Mouse (Mus musculus) heart, embryonic 14.5 days (tissue): Measurements from ENCODE around the gene Hoxa13. TPM values are rescaled to one million over a fixed set of nuclear protein-coding genes. Genes with fewer than 3 reads are reported as not detected.

Experiments
- ATAC-seq: fragments of 200-750 bp; cut with Nextera tagmentation; 2 replicates; pipeline ENCODE4 v1.8.0; 2017; ENCODE audit warnings: low read depth, moderate TSS enrichment; ENCODE audit not compliant: insufficient number of reproducible peaks, insufficient read depth, low FRiP score
- H3K27ac ChIP-seq, 2 experiments: fragments of 200-500 bp in 1 of 2; fragments of 300-500 bp in 1 of 2; sonication (generic) in 1 of 2; replicated peaks in 1 of 2; 2 replicates each; pipeline ENCODE4 v1.5.1; 2012 to 2014; ENCODE audit warnings: low read depth in 2 of 2, low read length in 2 of 2, control low read depth in 1 of 2, mild to moderate bottlenecking in 1 of 2, mixed read lengths in 1 of 2; ENCODE audit not compliant: control insufficient read depth in 1 of 2, insufficient read depth in 1 of 2
- H3K27me3 ChIP-seq: fragments of 300-500 bp; sonication (generic); 2 replicates; pipeline ENCODE4 v1.6.1; 2014; ENCODE audit warnings: mild to moderate bottlenecking, low read length, control low read depth; ENCODE audit not compliant: control insufficient read depth, insufficient read depth
- H3K36me3 ChIP-seq: fragments of 300-500 bp; sonication (generic); 2 replicates; pipeline ENCODE4 v1.6.1; 2014; ENCODE audit warnings: mild to moderate bottlenecking, control low read depth, low read length, mixed read lengths; ENCODE audit not compliant: control insufficient read depth, insufficient read depth
- H3K4me1 ChIP-seq, 2 experiments: fragments of 200-500 bp in 1 of 2; fragments of 300-500 bp in 1 of 2; sonication (generic) in 1 of 2; 2 replicates each; pipeline ENCODE4 v1.6.1; 2012 to 2014; ENCODE audit warnings: low read length in 2 of 2, control low read depth in 1 of 2, mixed read lengths in 1 of 2; ENCODE audit not compliant: control insufficient read depth in 2 of 2, insufficient read depth in 2 of 2
- H3K4me2 ChIP-seq: fragments of 300-500 bp; sonication (generic); 2 replicates; pipeline ENCODE4 v1.6.1; 2014; ENCODE audit warnings: mild to moderate bottlenecking, low read length
- H3K4me3 ChIP-seq, 2 experiments: fragments of 200-500 bp in 1 of 2; fragments of 300-500 bp in 1 of 2; sonication (generic) in 1 of 2; 2 replicates each; pipeline ENCODE4 v1.5.1; 2012 to 2014; ENCODE audit warnings: low read length in 2 of 2, mild to moderate bottlenecking in 2 of 2, control low read depth in 1 of 2, low read depth in 1 of 2, moderate library complexity in 1 of 2; ENCODE audit not compliant: control insufficient read depth in 1 of 2, insufficient read depth in 1 of 2
- H3K9ac ChIP-seq: fragments of 300-500 bp; sonication (generic); 2 replicates; pipeline ENCODE4 v1.6.1; 2014; ENCODE audit warnings: mild to moderate bottlenecking, low read length
- H3K9me3 ChIP-seq: fragments of 300-500 bp; sonication (generic); 2 replicates; pipeline ENCODE4 v1.6.1; 2016; ENCODE audit warnings: low read length, control low read depth; ENCODE audit not compliant: control insufficient read depth
- WGBS: fragments of 180-500 bp; shearing (Covaris S2); extraction: QIAGEN DNeasy Blood & Tissue Kit; methylation state at CpG from one replicate; pipeline ENCODE4 v1.1.7; 2014; 5-methylcytosine and 5-hydroxymethylcytosine counted together
- polyA plus RNA-seq: library from polyadenylated mRNA; unstranded; fragments of >200 nt; fragmentation: Nextera tagmentation; extraction: Ambion mirVana; gene quantifications from 2 replicates; pipeline ENCODE4 v1.2.1, GENCODE M21; 2014

Gene Hoxa13
- polyA plus RNA-seq, 1 experiment from 2014 or later, result not detected

DNA sequence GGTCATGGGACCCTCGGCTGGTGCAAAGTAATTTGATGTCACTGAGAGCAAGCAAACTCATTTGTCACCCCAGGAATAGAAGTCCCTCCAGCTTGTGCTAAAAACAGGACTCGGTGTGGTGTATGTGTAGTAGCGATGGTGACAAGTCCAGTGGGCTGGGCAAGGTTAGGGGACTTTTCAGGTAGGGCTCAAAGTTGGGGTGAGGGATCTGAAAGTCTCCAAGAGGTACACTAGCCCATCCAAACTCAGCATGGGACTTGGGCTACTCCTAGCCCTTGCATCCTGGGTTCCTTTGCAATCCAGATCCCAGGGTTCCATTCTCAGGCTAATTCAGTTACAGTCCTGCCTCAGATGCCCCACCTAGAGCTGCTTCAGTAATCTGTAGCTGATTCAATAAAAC, 8.1 kb upstream of the Hoxa13 start:
- WGBS, result 4% methylated on average over 3 of the region's 3 CpGs
- Histone ChIP-seq H3K4me2 (no peak overlapping the region), H3K27me3 (peaks cover 99% of the 10 kb centered on the region), H3K36me3 (no peaks in the 10 kb centered on the region), H3K4me3 (no peak overlapping the region), H3K9ac (no peak overlapping the region), H3K4me1 (0 out of 4 replicates have a peak, but pooled peaks cover 0 to under 1% of the 10 kb centered on the region in 2 experiments), H3K9me3 (no peaks in the 10 kb centered on the region), H3K27ac (no peak overlapping the region)
- no peak for ATAC-seq

GRCm38 (mm10) chr6:52268341-52268740, 7.7 kb upstream of the Hoxa13 start:
- Histone ChIP-seq H3K9ac (no peak overlapping the region), H3K9me3 (no peaks in the 10 kb centered on the region), H3K27ac (no peak overlapping the region), H3K4me1 (no peaks in the 10 kb centered on the region), H3K27me3 (peaks cover 99% of the 10 kb centered on the region), H3K4me3 (no peak overlapping the region), H3K4me2 (no peak overlapping the region), H3K36me3 (no peaks in the 10 kb centered on the region)
- ATAC-seq, result no peak
- WGBS, result 9% methylated on average over 7 of the region's 7 CpGs

DNA sequence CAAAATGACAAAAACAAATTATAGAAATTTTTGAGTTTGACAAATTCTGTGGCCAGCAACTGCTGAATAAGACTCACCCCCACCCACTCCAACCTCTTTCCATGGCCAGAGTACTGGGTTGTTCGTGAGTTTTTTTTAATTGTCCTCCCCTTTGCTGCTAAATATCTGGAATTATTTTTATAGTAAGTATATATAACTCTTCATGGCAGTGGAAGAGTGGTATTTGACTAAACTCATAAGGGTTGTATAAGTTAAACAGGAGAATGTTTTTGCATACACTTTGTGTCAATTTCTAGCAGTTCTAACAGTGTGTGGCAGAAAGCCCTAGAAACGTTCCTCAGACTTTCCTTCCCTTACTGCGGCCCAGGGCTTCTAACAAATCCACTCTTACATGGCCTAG, 7.0 kb upstream of the Hoxa13 start:
- no peak for ATAC-seq
- Histone ChIP-seq H3K9me3 (no peaks in the 10 kb centered on the region), H3K27me3 (peaks cover 96% of the 10 kb centered on the region), H3K4me1 (no peaks in the 10 kb centered on the region), H3K36me3 (no peaks in the 10 kb centered on the region), H3K27ac (no peak overlapping the region), H3K4me2 (no peak overlapping the region), H3K4me3 (no peak overlapping the region), H3K9ac (no peak overlapping the region)
- WGBS, result 9% methylated on average over 3 of the region's 3 CpGs

- no peaks in the 10 kb centered on the region for H3K9me3 ChIP-seq
- WGBS, result 23% methylated on average over 5 of the region's 5 CpGs
- ATAC-seq, result no peak
- no peak overlapping the region for H3K27ac ChIP-seq
- H3K36me3 ChIP-seq, result no peaks in the 10 kb centered on the region
- no peak overlapping the region for H3K4me2 ChIP-seq
- no peaks in the 10 kb centered on the region for H3K4me1 ChIP-seq
- no peak overlapping the region for H3K9ac ChIP-seq
- H3K4me3 ChIP-seq, result no peak overlapping the region
- H3K27me3 ChIP-seq, result peaks cover 96% of the 10 kb centered on the region
Observed at GRCm38 (mm10) chr6:52267221-52267620, 6.5 kb upstream of the Hoxa13 start.

DNA sequence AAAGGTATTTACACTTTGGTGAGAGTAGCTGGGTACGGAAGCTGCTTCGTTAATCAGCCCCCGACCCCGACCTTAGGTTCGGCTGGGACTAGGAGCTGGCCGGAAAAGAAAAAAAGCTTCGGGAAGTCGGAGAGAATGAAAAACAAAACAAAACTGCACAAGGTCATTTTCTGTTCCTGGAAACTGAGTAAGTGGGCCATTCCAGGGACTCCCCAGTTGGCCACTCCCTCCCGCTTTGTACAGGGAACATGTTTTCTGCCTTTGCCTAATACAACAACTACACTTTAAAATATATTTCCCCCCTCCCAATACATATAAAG, 5.9 kb upstream of the Hoxa13 start:
- Histone ChIP-seq H3K4me3 (no peak overlapping the region), H3K9ac (no peak overlapping the region), H3K4me1 (no peaks in the 10 kb centered on the region), H3K36me3 (no peaks in the 10 kb centered on the region), H3K9me3 (no peaks in the 10 kb centered on the region), H3K27me3 (peaks cover 97% of the 10 kb centered on the region), H3K4me2 (no peak overlapping the region), H3K27ac (no peak overlapping the region)
- no peak for ATAC-seq
- 1% methylated on average over 9 of the region's 9 CpGs for WGBS

- H3K4me3 ChIP-seq, result no peak overlapping the region
- H3K27me3 ChIP-seq, result peaks cover 97% of the 10 kb centered on the region
- no peaks in the 10 kb centered on the region for H3K36me3 ChIP-seq
- ATAC-seq, result no peak
- no peak overlapping the region for H3K9ac ChIP-seq
- no peaks in the 10 kb centered on the region for H3K9me3 ChIP-seq
- 2% methylated on average over 19 of the region's 19 CpGs for WGBS
- H3K27ac ChIP-seq, result no peak overlapping the region
- H3K4me1 ChIP-seq, result peaks cover 0 to under 1% of the 10 kb centered on the region in 2 experiments; a peak in 1 of 4 replicates
- H3K4me2 ChIP-seq, result no peak overlapping the region
Observed at GRCm38 (mm10) chr6:52265913-52266665, 5.4 kb upstream of the Hoxa13 start.

GRCm38 (mm10) chr6:52265306-52265912, 4.7 kb upstream of the Hoxa13 start:
- H3K36me3 ChIP-seq, result no peaks in the 10 kb centered on the region
- no peak for ATAC-seq
- no peak overlapping the region for H3K4me2 ChIP-seq
- H3K9me3 ChIP-seq, result no peaks in the 10 kb centered on the region
- peaks cover 0 to 7% of the 10 kb centered on the region in 2 experiments; a peak in 1 of 4 replicates for H3K4me1 ChIP-seq
- WGBS, result 1% methylated on average over 18 of the region's 18 CpGs
- no peak overlapping the region for H3K27ac ChIP-seq
- H3K27me3 ChIP-seq, result peaks cover 96% of the 10 kb centered on the region
- no peak overlapping the region for H3K9ac ChIP-seq
- no peak overlapping the region for H3K4me3 ChIP-seq
